Mouse (Mus musculus): ENCODE measurements around the gene Dhtkd1. TPM values are rescaled to one million over a fixed set of nuclear protein-coding genes. Genes with fewer than 3 reads are reported as not detected.

Dhtkd1 gene
- polyA plus RNA-seq, 1 experiment from 2014 or later, result 6.3 TPM

GRCm38 (mm10) chr2:5946876-5947275 lies 4.3 kb upstream of the Dhtkd1 start:
- H3K4me2 ChIP-seq, result no peak overlapping the region
- H3K27ac ChIP-seq (replicated peaks), result no peak overlapping the region
- no peak overlapping the region for H3K9ac ChIP-seq
- no peaks in the 10 kb centered on the region for H3K27me3 ChIP-seq
- ATAC-seq (ENCODE audit: low read depth), result no peak
- no peak overlapping the region for H3K4me3 ChIP-seq
- H3K36me3 ChIP-seq, result no peaks in the 10 kb centered on the region
- no peaks in the 10 kb centered on the region for H3K9me3 ChIP-seq
- H3K4me1 ChIP-seq (replicated peaks), result peaks cover 17% of the 10 kb centered on the region
- 84% methylated on average over 3 of the region's 3 CpGs for WGBS

DNA sequence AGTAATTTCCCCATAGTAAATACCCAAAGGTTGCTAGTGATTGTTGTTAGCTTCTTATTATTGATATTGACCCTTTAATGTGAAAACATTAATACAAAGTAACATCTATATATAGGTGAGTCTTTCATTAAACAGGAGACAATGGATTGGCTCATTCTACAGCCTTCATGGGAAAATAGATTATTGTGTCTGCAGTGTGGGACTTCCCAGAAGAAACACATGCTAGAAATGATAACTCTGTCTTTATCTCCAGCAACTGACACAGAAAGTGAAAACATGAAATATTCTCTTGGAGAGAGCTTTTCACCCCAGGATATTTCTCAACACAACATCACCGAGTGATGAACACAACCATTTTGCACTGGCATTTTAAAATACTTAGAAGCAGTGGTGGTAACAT lies 3.0 kb upstream of the Dhtkd1 start:
- Histone ChIP-seq H3K9me3 (no peaks in the 10 kb centered on the region), H3K36me3 (no peaks in the 10 kb centered on the region), H3K9ac (no peak overlapping the region), H3K4me1 (replicated peaks) (peaks cover 22% of the 10 kb centered on the region), H3K4me2 (no peak overlapping the region), H3K27me3 (no peaks in the 10 kb centered on the region), H3K27ac (replicated peaks) (no peak overlapping the region), H3K4me3 (no peak overlapping the region)
- 94% methylated on average over 1 of the region's 1 CpGs for WGBS
- no peak for ATAC-seq (ENCODE audit: low read depth)

GRCm38 (mm10) chr2:5943071-5943470 lies 479 bp upstream of the Dhtkd1 start:
- peak overlapping the region; percentile 64 for H3K4me3 ChIP-seq

DNA sequence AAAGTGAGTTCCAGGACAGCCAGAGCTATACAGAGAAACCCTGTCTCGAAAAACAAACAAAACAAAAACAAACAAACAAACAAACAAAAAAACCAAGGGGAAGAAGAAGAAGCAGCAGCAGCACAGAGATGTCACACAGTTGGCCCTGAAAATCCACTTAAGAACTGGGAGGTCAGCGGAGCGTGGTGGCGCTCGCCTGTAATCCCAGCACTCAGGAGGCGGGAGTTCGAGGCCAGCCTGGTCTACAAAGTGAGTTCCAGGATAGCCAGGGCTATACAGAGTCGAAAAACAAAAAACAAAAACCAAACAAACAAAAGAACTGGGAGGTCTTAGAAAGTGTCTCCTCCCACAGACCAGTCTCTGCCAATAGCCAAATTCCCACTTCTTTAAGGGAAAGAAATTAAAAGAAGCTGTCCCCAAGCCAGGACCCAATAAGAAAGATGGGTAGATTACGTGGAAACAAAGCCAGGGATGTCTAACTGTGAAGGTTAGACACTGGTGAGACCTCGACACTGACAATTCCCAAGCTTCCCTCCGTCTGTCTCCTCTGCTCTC lies 654 bp downstream of the Dhtkd1 start:
- ATAC-seq (ENCODE audit: low read depth), result peak; percentile 25; the same call in 1 of the 2 replicates
- H3K27ac ChIP-seq (replicated peaks), result peak overlapping the region; percentile 42; the same call in 1 of the 2 replicates
- H3K36me3 ChIP-seq, result no peaks in the 10 kb centered on the region
- H3K9ac ChIP-seq, result peak overlapping the region; percentile 79
- H3K27me3 ChIP-seq, result no peaks in the 10 kb centered on the region
- WGBS, result 58% methylated on average over 11 of the region's 11 CpGs
- peak overlapping the region; percentile 76 for H3K4me2 ChIP-seq
- H3K9me3 ChIP-seq, result no peaks in the 10 kb centered on the region
- H3K4me3 ChIP-seq, result peak overlapping the region; percentile 64
- peaks cover 18% of the 10 kb centered on the region; the same call in 1 of the 2 replicates for H3K4me1 ChIP-seq (replicated peaks)

More at GRCm38 (mm10) chr2:5943071-5943470, 479 bp upstream of the Dhtkd1 start:
- Histone ChIP-seq H3K4me2 (peak overlapping the region; percentile 76), H3K27me3 (no peaks in the 10 kb centered on the region), H3K36me3 (no peaks in the 10 kb centered on the region), H3K9ac (no peak overlapping the region), H3K9me3 (no peaks in the 10 kb centered on the region), H3K4me1 (replicated peaks) (peaks cover 18% of the 10 kb centered on the region; the same call in 1 of the 2 replicates), H3K27ac (replicated peaks) (no peak overlapping the region)
- peak; percentile 25; the same call in 1 of the 2 replicates for ATAC-seq (ENCODE audit: low read depth)
- WGBS, result 40% methylated on average over 4 of the region's 4 CpGs

DNA sequence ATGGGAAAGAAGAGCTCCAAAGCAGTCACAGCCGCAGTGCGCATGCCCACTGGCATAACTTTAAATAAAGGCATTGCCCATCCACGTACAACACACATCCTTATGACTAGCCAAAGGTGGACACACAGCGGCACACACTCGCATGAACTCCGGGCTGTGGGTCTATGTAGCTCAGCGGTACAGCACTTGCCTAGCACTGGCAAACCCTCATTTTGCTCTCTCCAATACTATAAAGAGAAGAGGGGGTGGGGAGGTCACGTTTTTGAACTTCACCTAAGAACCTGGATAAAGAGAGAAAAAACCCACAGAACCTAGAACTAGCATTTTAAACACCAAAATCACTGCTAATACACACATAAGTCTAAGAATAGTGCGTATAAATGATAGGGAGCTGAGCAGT lies 1.7 kb downstream of the Dhtkd1 start:
- Histone ChIP-seq H3K4me2 (no peak overlapping the region), H3K27ac (replicated peaks) (no peak overlapping the region), H3K9ac (no peak overlapping the region), H3K9me3 (no peaks in the 10 kb centered on the region), H3K27me3 (no peaks in the 10 kb centered on the region), H3K36me3 (no peaks in the 10 kb centered on the region), H3K4me1 (replicated peaks) (peaks cover 18% of the 10 kb centered on the region; the same call in 1 of the 2 replicates), H3K4me3 (no peak overlapping the region)
- ATAC-seq (ENCODE audit: low read depth), result no peak
- WGBS, result 96% methylated on average over 9 of the region's 9 CpGs

GRCm38 (mm10) chr2:5939911-5940310 lies 2.7 kb downstream of the Dhtkd1 start:
- WGBS, result 90% methylated on average over 14 of the region's 14 CpGs
- Histone ChIP-seq H3K9me3 (no peaks in the 10 kb centered on the region), H3K27me3 (no peaks in the 10 kb centered on the region), H3K4me3 (no peak overlapping the region), H3K27ac (replicated peaks) (no peak overlapping the region), H3K4me1 (replicated peaks) (peaks cover 18% of the 10 kb centered on the region; the same call in 1 of the 2 replicates), H3K36me3 (no peaks in the 10 kb centered on the region), H3K9ac (no peak overlapping the region), H3K4me2 (no peak overlapping the region)
- ATAC-seq (ENCODE audit: low read depth), result no peak

DNA sequence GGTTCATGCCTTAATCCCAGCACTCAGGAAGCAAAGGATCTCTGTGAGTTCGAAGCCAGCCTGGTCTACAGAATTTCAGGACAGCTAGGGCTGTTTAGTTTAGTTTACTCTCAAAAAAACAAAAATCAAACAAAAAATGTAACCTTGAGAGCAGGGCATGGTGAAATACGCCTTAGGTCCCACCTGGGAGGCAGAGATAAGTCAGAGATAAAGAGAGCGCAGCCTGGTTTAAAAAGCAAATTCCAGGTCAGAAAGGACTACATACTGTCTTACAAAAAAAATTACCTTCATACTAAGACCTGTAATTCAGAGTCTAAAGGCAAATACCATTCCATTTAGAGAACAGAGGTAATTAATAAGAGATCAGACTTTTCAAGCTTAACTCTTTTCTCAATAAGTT lies 3.3 kb downstream of the Dhtkd1 start:
- no peaks in the 10 kb centered on the region for H3K36me3 ChIP-seq
- no peak for ATAC-seq (ENCODE audit: low read depth)
- no peaks in the 10 kb centered on the region for H3K9me3 ChIP-seq
- no peak overlapping the region for H3K9ac ChIP-seq
- no peak overlapping the region for H3K4me3 ChIP-seq
- H3K4me1 ChIP-seq (replicated peaks), result peaks cover 18% of the 10 kb centered on the region; the same call in 1 of the 2 replicates
- H3K4me2 ChIP-seq, result no peak overlapping the region
- H3K27me3 ChIP-seq, result no peaks in the 10 kb centered on the region
- H3K27ac ChIP-seq (replicated peaks), result no peak overlapping the region
- WGBS, result 94% methylated on average over 3 of the region's 3 CpGs

DNA sequence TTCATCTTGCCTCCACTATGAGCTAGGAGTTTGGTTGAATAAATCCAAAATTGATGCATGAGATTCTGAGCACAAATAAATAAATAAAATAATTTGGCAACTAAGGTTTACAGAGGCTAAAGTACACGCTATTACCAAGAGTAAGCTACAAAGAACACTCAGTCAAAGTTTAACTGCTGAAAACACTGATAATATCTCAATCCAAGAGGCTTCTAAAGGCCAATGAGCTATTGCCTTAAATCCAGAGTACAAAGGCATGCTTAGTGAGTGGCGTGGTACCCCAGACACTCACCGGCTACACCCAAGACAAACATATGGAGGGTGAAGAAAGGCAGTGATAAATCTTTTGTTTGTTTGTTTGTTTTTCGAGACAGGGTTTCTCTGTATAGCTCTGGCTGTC lies 6.0 kb downstream of the Dhtkd1 start:
- Histone ChIP-seq H3K4me1 (replicated peaks) (peaks cover 6% of the 10 kb centered on the region; the same call in 1 of the 2 replicates), H3K4me2 (no peak overlapping the region), H3K4me3 (no peak overlapping the region), H3K27me3 (no peaks in the 10 kb centered on the region), H3K9me3 (no peaks in the 10 kb centered on the region), H3K36me3 (no peaks in the 10 kb centered on the region), H3K27ac (replicated peaks) (no peak overlapping the region), H3K9ac (no peak overlapping the region)
- 77% methylated on average over 4 of the region's 4 CpGs for WGBS
- ATAC-seq (ENCODE audit: low read depth), result no peak

GRCm38 (mm10) chr2:5936068-5936467 lies 6.5 kb downstream of the Dhtkd1 start:
- Histone ChIP-seq H3K4me3 (no peak overlapping the region), H3K36me3 (peaks cover 2% of the 10 kb centered on the region; the same call in 1 of the 2 replicates), H3K27me3 (no peaks in the 10 kb centered on the region), H3K9me3 (no peaks in the 10 kb centered on the region), H3K9ac (no peak overlapping the region), H3K4me1 (replicated peaks) (0 out of 2 replicates have a peak, but pooled peaks cover 6% of the 10 kb centered on the region), H3K27ac (replicated peaks) (no peak overlapping the region), H3K4me2 (no peak overlapping the region)
- no peak for ATAC-seq (ENCODE audit: low read depth)
- 71% methylated on average over 6 of the region's 6 CpGs for WGBS

DNA sequence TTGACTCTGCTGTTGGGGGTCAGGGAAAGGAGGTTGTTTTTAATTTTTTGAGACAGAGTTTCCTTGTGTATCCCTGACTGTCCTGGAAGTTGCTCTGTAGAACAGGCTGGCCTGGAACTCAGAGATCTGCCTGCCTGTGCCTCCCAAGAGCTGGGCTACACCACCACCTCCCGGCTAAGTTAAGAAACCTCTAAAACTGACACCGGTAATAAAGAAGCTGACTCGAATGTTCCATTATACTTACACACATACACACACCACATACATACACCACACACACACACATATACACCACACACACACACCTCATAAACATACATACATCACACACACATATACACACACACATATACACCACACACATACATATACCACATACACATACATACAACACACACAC lies 7.7 kb downstream of the Dhtkd1 start:
- ATAC-seq (ENCODE audit: low read depth), result no peak
- no peaks in the 10 kb centered on the region for H3K27me3 ChIP-seq
- WGBS, result 96% methylated on average over 3 of the region's 3 CpGs

DNA sequence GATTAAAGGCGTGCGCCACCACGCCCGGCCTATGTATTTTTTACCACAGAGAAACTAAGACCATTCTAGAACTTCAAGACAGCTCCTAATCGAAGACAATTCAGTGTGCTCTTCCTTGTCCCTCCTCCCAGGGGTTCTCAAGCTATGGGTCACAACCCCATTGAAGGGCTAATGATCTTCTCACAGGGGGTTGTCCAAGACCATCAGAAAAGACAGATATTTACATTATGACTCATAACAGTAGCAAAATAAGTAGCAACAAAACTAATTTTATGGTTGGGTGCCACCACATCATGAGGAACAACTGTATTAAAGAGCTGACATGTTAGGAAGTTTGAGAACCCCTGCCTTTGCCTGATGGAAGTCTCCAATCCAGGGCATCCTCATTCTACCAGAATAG lies 10.7 kb downstream of the Dhtkd1 start:
- no peaks in the 10 kb centered on the region for H3K27me3 ChIP-seq
- no peak for ATAC-seq (ENCODE audit: low read depth)
- 94% methylated on average over 5 of the region's 5 CpGs for WGBS
- H3K9me3 ChIP-seq, result no peaks in the 10 kb centered on the region
- peaks cover 40% of the 10 kb centered on the region for H3K36me3 ChIP-seq
- H3K27ac ChIP-seq (replicated peaks), result no peak overlapping the region
- no peak overlapping the region for H3K4me2 ChIP-seq
- no peak overlapping the region for H3K9ac ChIP-seq
- no peak overlapping the region for H3K4me3 ChIP-seq
- no peaks in the 10 kb centered on the region for H3K4me1 ChIP-seq (replicated peaks)

More for the DNA sequence above, 7.7 kb downstream of the Dhtkd1 start:
- Histone ChIP-seq H3K9ac (no peak overlapping the region), H3K9me3 (no peaks in the 10 kb centered on the region), H3K27ac (replicated peaks) (no peak overlapping the region), H3K4me2 (no peak overlapping the region), H3K36me3 (peaks cover 13% of the 10 kb centered on the region), H3K4me1 (replicated peaks) (no peaks in the 10 kb centered on the region), H3K4me3 (no peak overlapping the region)

- WGBS, result 95% methylated on average over 18 of the region's 18 CpGs
- Histone ChIP-seq H3K4me1 (replicated peaks) (no peaks in the 10 kb centered on the region), H3K4me3 (no peak overlapping the region), H3K4me2 (no peak overlapping the region), H3K27me3 (no peaks in the 10 kb centered on the region), H3K9ac (no peak overlapping the region), H3K27ac (replicated peaks) (no peak overlapping the region), H3K36me3 (peaks cover 40% of the 10 kb centered on the region), H3K9me3 (no peaks in the 10 kb centered on the region)
- ATAC-seq (ENCODE audit: low read depth), result no peak
Measured at GRCm38 (mm10) chr2:5930291-5931054, 12.1 kb downstream of the Dhtkd1 start.
